Mouse (Mus musculus) granulocyte monocyte progenitor cell, adult 5-6 weeks (primary cell): ENCODE results near the gene Ankrd36. TPM values are rescaled to one million over a fixed set of nuclear protein-coding genes. Genes with fewer than 3 reads are reported as not detected.
"Not testable (repeated sequence)": the region's sequence is repeated elsewhere in the genome, so short reads cannot be mapped to it uniquely, and the experiment has no call there.

Experiments
- ATAC-seq: replicated peaks from 2 replicates; pipeline ENCODE4 v1.8.0; 2016; ENCODE audit warnings: mild to moderate bottlenecking, moderate TSS enrichment, inconsistent platforms; ENCODE audit not compliant: poor library complexity, severe bottlenecking
- total RNA-seq, 2 experiments: library from RNA; stranded (forward) in 1 of 2; stranded (reverse) in 1 of 2; fragments of 200-712, 200-1000 nt in 1 of 2; fragments of >200 nt in 1 of 2; fragmentation: Nextera tagmentation in 1 of 2; gene quantifications; 2 replicates each; pipeline ENCODE4 v1.2.3; 2014 to 2017

The Ankrd36 gene
- total RNA-seq (2014; fragmentation: Nextera tagmentation) (not detected in 2 replicates), total RNA-seq (2017) (not detected in 2 replicates)

GRCm38 (mm10) chr11:5569474-5569873 is at the start of gene Ankrd36:
Ankrd36 (plus strand) TSS chr11:5569684.
- ATAC-seq, result no peak

- ATAC-seq, result peak; percentile 87
Observed at GRCm38 (mm10) chr11:5520412-5521265, 48.8 kb upstream of the Ankrd36 start, which contains the start of gene Xbp1. Xbp1 (plus strand) TSS chr11:5520659.

DNA sequence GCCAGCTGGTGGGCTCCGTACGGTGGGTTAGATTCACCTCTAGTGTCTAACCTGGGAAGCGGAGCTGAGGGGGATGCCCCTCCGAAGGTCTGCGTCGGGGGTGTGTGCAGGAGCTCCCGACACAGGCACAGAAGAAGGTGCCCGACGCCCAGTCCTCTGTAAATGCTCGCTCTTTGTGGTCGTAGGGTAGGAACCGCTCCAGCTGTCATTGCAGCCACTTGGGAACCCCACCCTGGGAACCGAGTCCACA is 48.3 kb upstream of the Ankrd36 start:
- ATAC-seq, result no peak; the same call in 1 of the 2 replicates

- ATAC-seq, result peak; percentile 51
Observed at GRCm38 (mm10) chr11:5521516-5522291, 47.8 kb upstream of the Ankrd36 start.

DNA sequence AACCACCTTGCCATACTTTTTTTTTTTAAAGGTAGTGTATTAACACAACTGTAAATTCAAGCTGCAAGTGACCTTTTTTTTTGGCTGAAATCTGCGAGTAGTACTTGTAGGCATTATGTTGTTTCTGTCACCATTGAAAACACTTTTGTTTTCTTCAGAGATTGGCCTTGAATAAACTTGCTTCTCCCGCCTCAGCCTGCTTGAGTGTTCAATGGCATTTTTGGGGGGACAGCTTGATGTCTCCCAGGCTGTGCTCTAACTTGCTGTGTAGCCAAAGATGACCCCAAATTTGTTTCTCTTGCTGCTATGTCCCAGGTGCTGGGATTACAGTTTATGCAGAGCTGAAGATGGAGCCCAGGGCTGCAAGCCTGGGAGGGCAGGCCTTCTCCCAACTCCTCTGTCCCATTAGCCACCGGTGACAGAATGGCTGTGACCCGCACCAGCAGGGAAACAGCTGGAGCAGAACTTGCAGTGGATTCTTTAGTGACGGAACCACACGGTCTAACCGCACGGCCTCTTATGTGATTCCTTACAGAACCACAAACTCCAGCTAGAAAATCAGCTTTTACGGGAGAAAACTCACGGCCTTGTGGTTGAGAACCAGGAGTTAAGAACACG is 46.6 kb upstream of the Ankrd36 start:
- no peak for ATAC-seq

- no peak for ATAC-seq
Observed at GRCm38 (mm10) chr11:5525418-5525817, 44.1 kb upstream of the Ankrd36 start.

- no peak for ATAC-seq
Observed at GRCm38 (mm10) chr11:5526573-5527439, 42.7 kb upstream of the Ankrd36 start.

GRCm38 (mm10) chr11:5527865-5528523 is 41.5 kb upstream of the Ankrd36 start:
- no peak for ATAC-seq

DNA sequence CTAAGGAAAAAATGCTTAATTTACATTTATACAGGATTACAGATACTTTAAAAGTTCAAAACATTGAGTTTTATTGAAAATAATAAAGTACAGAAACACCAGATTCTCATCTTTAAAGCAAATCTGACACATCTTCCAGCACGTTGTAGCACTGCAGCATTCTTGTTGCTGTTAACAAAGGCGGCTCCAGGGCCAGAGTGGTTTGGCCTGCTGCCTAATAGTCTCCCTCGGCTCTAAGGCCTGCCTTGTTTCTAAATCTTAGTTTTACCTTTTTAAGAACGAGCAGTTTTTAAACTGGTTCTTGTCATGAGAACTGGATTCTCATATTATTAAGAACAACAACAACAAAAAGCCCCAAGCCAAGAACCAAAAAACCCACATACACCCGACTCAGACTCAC is 40.6 kb upstream of the Ankrd36 start:
- ATAC-seq, result no peak

- peak; percentile 28; the same call in 1 of the 2 replicates for ATAC-seq
Observed at GRCm38 (mm10) chr11:5530172-5530571, 39.3 kb upstream of the Ankrd36 start.

DNA sequence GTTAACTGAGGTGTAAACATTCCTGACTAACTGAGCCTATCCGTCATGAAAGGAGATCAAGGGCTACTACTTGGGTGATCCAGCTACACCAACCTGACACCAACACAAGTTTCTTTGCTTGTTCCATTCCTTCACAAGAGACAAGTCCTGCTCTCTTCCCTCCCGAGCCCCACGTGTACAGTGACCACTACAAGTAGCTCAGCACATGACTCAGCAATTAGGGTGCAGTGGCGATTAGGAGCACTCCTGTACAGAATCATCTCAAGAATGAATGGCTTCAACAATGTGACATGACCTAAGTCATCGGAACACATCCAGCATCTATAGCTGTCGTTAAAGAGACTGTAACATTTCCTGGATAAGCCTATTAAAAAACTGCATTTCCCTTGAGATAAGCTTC is 38.8 kb upstream of the Ankrd36 start:
- no peak for ATAC-seq

DNA sequence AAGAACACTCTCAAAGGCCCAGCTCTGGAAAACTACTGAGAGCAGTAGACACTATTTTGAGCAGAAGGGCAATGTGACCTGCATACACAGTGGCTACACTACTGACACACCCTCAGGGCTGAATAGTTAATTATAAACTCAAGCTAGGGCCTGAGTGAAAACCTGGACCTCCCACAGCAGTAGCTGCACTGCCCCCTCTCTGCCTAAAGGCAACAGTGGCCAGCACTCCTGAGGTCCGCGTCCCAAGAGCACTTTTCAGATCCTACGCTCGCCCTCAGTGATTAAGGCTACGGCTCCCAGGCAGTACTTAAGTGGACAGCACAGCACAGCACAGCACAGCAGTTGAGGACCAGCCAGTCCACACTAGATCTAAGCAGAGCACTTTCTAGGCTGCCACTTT is 36.4 kb upstream of the Ankrd36 start:
- ATAC-seq, result no peak

GRCm38 (mm10) chr11:5537454-5537853 is 32.0 kb upstream of the Ankrd36 start:
- ATAC-seq, result not testable (repeated sequence)

GRCm38 (mm10) chr11:5540331-5540730 is 29.2 kb upstream of the Ankrd36 start:
- no peak for ATAC-seq

- ATAC-seq, result peak; percentile 35
Observed at GRCm38 (mm10) chr11:5541230-5541798, 28.2 kb upstream of the Ankrd36 start.

DNA sequence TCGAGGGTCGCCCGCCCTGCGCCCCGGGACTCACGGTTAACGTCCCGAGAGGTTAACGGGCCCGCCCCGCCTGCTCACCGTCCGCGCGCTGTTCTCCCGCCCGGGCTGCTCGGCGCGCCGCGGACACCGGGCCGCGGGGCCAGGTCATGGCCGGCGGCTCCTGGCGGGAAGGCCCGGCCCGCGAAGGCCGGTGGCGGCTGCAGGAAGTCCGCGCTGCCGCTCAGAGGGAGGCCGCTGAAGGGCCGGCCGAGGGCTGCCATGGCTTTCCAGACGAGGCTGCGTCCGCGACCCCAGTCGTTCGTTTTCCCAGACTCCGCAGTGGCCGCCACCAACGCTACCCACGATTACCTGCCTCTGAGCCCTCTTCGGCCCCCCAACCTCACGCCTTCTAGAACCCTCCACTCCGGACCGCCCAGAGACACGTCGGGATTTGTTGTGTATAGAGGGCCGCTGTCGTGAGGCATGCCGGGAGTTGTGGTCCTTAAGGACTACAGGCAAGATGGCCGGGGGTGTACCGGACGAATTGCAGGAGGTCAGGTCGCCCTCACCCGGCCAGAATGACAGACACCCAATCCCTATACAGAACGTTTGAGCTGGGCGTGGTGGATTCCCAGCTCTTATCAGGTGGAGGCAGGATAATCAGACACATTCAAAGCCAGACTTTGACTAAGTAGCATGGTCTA is 27.5 kb upstream of the Ankrd36 start, which contains the start of gene Ccdc117:
Gene Ccdc117, minus strand, starts transcription at position 389 of the 683 bp plus-strand sequence.
- ATAC-seq, result peak; percentile 94

DNA sequence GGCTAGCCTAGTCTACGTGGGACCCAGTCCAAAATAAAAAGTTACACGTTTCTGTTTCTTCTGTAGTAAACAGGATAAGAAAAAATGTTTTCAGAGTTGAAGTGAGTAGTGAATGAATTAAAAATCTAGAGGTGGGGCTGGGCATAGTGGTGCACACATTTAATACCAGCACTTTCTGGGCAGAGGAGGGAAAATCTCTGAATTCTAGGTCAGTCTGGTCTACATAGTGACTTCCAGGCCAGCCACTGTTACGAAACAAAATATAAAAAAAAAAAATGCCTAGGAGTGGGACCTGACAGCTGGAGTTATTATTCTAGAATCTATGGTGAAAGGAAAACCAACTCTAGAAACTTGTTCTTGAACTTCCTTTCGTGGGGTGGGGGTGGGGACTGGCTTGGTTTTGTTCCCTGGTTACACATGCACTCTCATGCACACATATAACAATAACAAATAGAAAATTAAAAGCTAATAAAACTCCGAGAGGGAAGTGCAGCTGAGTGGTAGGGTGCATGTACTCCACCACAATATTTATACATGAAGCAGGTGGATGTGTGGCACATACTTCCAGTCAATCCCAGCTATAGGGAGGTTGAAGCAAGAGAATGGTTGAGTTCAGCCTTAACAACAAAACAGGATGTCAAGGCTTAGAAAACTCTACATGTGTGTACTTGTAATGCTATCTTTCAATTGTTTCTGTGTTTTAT is 26.9 kb upstream of the Ankrd36 start:
- ATAC-seq, result peak; percentile 26; the same call in 1 of the 2 replicates

- no peak for ATAC-seq
Observed at GRCm38 (mm10) chr11:5543281-5543680, 26.2 kb upstream of the Ankrd36 start.
